Mouse (Mus musculus): ENCODE measurements around the gene Akap5. TPM values are rescaled to one million over a fixed set of nuclear protein-coding genes. Genes with fewer than 3 reads are reported as not detected.

Gene Akap5
- polyA plus RNA-seq, 1 experiment from 2014 or later, result 4.1 TPM

DNA sequence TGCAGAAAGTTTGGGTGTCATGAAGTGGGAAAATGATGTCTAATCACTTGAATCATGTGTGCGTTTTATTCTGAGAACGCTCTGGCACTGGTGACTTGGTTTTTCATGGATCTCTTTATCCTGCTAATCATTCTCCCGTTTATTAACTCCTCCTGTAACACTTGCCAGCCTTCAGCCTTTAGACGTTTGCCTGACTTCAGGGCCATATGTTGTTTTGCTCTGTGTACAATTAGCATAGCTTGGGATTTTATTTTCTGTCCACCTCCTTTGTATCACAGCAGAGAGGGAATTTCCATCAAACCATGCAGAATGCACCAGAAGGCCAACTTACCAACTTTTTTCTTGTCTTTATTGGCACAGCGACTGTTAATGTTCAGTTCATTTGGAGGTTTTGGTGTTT, 26.9 kb upstream of the Akap5 start:
- WGBS, result 88% methylated on average over 5 of the region's 5 CpGs
- H3K9ac ChIP-seq, result no peak overlapping the region
- no peaks in the 10 kb centered on the region for H3K9me3 ChIP-seq
- H3K4me2 ChIP-seq, result no peak overlapping the region
- H3K4me3 ChIP-seq (replicated peaks), result no peak overlapping the region
- no peak for ATAC-seq (ENCODE audit: insufficient read depth, low FRiP score, low read depth)
- no peaks in the 10 kb centered on the region for H3K4me1 ChIP-seq
- peaks cover 19% of the 10 kb centered on the region for H3K36me3 ChIP-seq
- no peak overlapping the region for H3K27ac ChIP-seq
- H3K27me3 ChIP-seq (replicated peaks), result no peaks in the 10 kb centered on the region

DNA sequence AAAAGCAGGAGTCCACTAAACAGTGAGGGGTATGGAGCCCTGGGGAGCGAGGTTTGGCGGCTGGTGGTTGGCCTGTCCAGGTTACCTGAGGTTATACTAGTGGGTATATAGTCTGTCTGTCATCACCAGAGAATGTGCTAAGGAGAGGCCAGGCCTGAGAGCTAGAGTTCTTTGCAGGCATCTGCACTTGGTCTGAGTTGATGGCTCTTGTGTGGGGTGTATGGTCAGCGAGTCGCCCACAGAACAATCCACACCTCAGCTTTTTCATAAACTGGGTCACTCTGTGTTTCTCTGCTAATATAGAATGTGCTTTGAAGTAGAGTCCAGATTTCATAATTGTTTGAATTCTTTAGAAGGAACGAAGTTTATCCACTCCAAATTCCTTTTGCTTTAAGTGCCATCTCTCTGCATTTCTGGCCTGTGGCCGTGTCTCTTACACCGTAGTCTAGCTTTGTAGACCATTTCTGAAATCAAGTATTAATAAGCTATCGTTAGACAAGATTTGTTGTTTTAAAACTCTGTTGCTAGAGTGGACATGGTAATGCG, 25.3 kb upstream of the Akap5 start:
- Histone ChIP-seq H3K36me3 (peaks cover 21% of the 10 kb centered on the region), H3K4me2 (no peak overlapping the region), H3K4me1 (no peaks in the 10 kb centered on the region), H3K27me3 (replicated peaks) (no peaks in the 10 kb centered on the region), H3K27ac (no peak overlapping the region), H3K9me3 (no peaks in the 10 kb centered on the region), H3K4me3 (replicated peaks) (no peak overlapping the region), H3K9ac (no peak overlapping the region)
- WGBS, result 85% methylated on average over 9 of the region's 9 CpGs
- no peak for ATAC-seq (ENCODE audit: insufficient read depth, low FRiP score, low read depth)

DNA sequence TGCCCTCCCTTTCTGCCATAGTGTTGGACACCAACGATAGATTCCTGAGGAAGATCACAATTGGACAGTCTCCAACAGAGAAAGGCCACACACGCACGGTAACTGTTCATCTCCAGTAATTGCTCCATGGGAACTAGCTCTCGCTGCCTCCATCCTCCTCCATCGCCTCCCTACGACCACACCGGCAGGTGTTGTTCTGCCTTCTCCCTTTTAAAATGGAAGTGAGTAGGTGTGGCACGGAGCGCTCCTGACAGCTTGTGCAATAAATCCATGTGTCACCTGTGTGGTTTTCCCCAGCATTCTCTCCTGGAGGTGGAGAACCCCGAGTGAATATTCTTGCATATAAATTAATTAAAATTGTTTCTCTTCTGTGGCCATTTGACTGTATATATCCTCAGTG, 24.3 kb upstream of the Akap5 start:
- no peak for ATAC-seq (ENCODE audit: insufficient read depth, low FRiP score, low read depth)
- H3K4me2 ChIP-seq, result no peak overlapping the region
- H3K36me3 ChIP-seq, result peaks cover 20% of the 10 kb centered on the region
- no peak overlapping the region for H3K4me3 ChIP-seq (replicated peaks)
- WGBS, result 85% methylated on average over 10 of the region's 10 CpGs
- no peak overlapping the region for H3K9ac ChIP-seq
- no peak overlapping the region for H3K27ac ChIP-seq
- no peaks in the 10 kb centered on the region for H3K27me3 ChIP-seq (replicated peaks)
- H3K4me1 ChIP-seq, result no peaks in the 10 kb centered on the region
- H3K9me3 ChIP-seq, result no peaks in the 10 kb centered on the region

DNA sequence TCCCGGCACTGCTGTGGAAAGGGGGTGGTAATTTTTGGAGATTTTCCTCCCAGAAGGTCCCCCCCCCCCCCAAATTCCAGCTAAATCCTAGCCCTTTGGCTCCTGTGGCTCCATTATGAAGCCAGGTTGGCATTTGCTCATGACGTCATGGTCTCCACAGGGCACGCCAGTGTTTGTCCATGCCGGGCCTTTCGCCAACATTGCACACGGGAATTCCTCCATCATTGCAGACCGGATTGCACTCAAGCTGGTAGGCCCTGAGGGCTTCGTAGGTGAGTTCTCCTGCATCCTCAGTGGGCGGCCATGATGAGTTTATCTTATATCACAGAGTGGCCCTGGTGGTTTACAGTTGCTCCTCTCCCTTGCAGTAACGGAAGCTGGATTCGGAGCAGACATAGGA, 21.2 kb upstream of the Akap5 start:
- WGBS, result 87% methylated on average over 11 of the region's 11 CpGs
- Histone ChIP-seq H3K9ac (no peak overlapping the region), H3K27ac (no peak overlapping the region), H3K4me3 (replicated peaks) (no peak overlapping the region), H3K4me1 (no peaks in the 10 kb centered on the region), H3K9me3 (no peaks in the 10 kb centered on the region), H3K27me3 (replicated peaks) (no peaks in the 10 kb centered on the region), H3K4me2 (no peak overlapping the region), H3K36me3 (peaks cover 23% of the 10 kb centered on the region)
- ATAC-seq (ENCODE audit: insufficient read depth, low FRiP score, low read depth), result no peak

DNA sequence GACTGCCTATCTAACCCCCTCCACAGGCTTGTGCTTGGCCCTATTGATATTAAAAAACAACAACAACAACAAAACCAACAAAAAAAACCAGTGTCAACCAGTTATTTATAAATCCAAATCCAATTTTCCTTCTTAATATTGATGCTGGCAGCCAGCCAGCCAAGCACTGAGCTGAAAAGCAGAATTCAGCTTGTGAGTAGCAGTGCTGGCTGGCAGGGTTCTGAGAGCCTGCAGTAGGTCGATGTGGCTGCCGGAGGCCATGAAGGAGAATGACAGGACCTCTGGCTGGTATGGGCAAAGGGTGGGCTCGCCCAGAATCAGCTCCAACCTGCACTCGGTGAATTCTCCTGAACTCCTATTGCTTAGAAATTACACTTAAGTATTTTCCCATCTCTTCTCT, 20.5 kb upstream of the Akap5 start:
- Histone ChIP-seq H3K36me3 (peaks cover 23% of the 10 kb centered on the region), H3K9me3 (no peaks in the 10 kb centered on the region), H3K4me2 (no peak overlapping the region), H3K4me3 (replicated peaks) (no peak overlapping the region), H3K27ac (no peak overlapping the region), H3K4me1 (no peaks in the 10 kb centered on the region), H3K27me3 (replicated peaks) (no peaks in the 10 kb centered on the region), H3K9ac (no peak overlapping the region)
- ATAC-seq (ENCODE audit: insufficient read depth, low FRiP score, low read depth), result no peak
- WGBS, result 66% methylated on average over 4 of the region's 4 CpGs

DNA sequence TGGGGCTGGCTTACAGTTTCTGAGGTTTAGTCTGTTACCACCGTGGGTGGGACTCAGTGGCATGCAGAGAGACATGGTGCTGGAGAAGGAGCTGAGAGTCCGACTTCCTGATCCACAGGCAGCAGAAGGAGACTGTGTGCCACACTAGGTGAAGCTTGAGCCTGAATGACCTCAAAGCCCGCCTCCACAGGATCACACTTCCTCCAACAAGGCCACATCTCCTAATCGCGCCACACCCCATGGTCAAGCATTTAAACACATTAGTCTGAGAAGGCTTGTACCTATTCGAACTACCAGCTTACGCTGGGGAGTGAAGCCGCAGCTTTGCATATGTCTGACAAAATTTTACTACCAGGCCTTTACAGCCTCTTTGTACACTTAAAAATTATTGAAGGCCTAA, 19.6 kb upstream of the Akap5 start:
- no peak for ATAC-seq (ENCODE audit: insufficient read depth, low FRiP score, low read depth)
- Histone ChIP-seq H3K4me2 (no peak overlapping the region), H3K9me3 (no peaks in the 10 kb centered on the region), H3K4me1 (no peaks in the 10 kb centered on the region), H3K4me3 (replicated peaks) (no peak overlapping the region), H3K9ac (no peak overlapping the region), H3K36me3 (peaks cover 29% of the 10 kb centered on the region), H3K27ac (no peak overlapping the region), H3K27me3 (replicated peaks) (no peaks in the 10 kb centered on the region)
- 92% methylated on average over 8 of the region's 8 CpGs for WGBS

DNA sequence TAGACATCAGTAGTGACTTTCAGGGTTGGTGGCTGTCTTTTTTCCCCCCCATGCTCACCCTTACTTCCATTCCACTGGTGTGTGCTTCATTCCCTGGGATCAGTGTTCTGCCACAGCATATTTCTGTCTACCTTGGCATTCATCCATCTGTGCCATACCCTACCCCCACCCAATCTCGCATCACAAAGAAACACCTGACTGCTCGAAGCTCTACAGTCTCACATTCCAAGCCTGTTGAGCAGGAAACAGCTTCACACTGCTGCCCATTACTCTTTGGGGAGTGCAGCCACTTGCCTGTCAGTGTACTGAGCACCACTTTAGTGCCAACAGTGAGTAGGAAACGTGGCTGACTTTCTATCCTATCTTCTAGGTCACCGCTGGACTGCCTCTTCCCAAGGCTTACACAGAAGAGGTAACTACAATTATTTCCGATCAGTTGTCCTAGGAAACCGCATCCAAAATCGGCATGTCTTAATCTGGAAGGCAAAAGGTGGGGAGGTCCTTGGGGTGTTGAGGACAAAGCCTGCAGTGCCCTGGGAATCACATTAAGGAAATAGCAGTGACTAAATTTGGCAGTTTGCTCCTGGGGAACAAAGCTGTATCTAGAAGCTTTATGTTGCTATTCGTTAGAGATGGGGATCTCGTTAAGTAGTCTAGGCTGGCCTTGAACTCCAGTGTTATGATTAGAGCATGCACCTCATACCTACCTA, 17.7 kb upstream of the Akap5 start:
- peaks cover 27% of the 10 kb centered on the region for H3K36me3 ChIP-seq
- H3K9ac ChIP-seq, result no peak overlapping the region
- WGBS, result 80% methylated on average over 9 of the region's 9 CpGs
- no peak for ATAC-seq (ENCODE audit: insufficient read depth, low FRiP score, low read depth)
- H3K4me3 ChIP-seq (replicated peaks), result no peak overlapping the region
- H3K4me2 ChIP-seq, result no peak overlapping the region
- no peaks in the 10 kb centered on the region for H3K9me3 ChIP-seq
- peak overlapping the region; percentile 83; the same call in 1 of the 2 replicates for H3K27ac ChIP-seq
- H3K27me3 ChIP-seq (replicated peaks), result no peaks in the 10 kb centered on the region
- peaks cover 4% of the 10 kb centered on the region; the same call in 1 of the 2 replicates for H3K4me1 ChIP-seq

DNA sequence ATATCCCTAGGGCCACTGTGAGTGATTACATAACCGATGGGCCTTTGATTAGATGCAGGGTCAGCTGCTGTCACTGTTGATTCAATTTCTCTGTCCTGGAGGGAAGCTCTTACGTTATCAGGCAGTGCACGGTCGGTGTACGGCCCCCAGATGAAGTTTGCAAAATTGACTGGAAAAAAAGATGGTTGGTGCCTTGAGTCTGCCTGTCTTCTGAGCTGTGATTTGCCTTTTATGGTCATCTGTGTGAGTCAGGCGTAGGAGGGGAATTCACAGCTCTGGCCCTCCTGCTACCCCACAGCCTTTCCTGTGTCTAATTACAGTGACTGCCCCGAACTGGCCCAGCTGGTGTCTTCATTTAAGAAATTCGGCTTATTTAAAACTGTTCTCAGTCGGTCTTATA, 16.7 kb upstream of the Akap5 start:
- peaks cover 23% of the 10 kb centered on the region for H3K36me3 ChIP-seq
- no peaks in the 10 kb centered on the region for H3K9me3 ChIP-seq
- no peak overlapping the region for H3K4me3 ChIP-seq (replicated peaks)
- peak overlapping the region; percentile 83 for H3K27ac ChIP-seq
- ATAC-seq (ENCODE audit: insufficient read depth, low FRiP score, low read depth), result peak; percentile 56; the same call in 1 of the 2 replicates
- no peak overlapping the region for H3K9ac ChIP-seq
- WGBS, result 30% methylated on average over 9 of the region's 9 CpGs
- H3K4me2 ChIP-seq, result no peak overlapping the region
- H3K4me1 ChIP-seq, result peaks cover 4% of the 10 kb centered on the region; the same call in 1 of the 2 replicates
- H3K27me3 ChIP-seq (replicated peaks), result no peaks in the 10 kb centered on the region

DNA sequence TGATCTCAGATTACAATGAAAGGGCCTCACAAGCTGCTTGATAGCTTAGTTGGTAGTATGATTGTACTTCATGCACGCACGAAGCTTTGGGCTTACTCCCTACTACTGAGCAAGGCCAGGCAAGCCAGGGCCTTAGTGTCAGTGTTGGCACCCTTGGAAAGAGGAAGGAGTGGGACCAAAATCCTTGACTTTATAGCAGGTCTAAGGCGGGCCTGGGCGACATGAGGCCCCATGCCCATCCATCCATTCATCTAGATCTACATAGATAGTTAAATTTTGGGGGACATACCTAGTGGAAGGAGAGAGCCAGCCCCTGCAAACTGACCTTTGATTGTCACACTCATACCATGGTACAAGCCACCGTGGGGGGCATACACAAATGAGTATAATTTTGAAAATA, 16.3 kb upstream of the Akap5 start:
- Histone ChIP-seq H3K9ac (no peak overlapping the region), H3K4me2 (no peak overlapping the region), H3K36me3 (peaks cover 21% of the 10 kb centered on the region; the same call in 1 of the 2 replicates), H3K9me3 (no peaks in the 10 kb centered on the region), H3K4me1 (peaks cover 4% of the 10 kb centered on the region; the same call in 1 of the 2 replicates), H3K27ac (peak overlapping the region; percentile 83; the same call in 1 of the 2 replicates), H3K27me3 (replicated peaks) (no peaks in the 10 kb centered on the region), H3K4me3 (replicated peaks) (no peak overlapping the region)
- no peak for ATAC-seq (ENCODE audit: insufficient read depth, low FRiP score, low read depth)
- WGBS, result 82% methylated on average over 5 of the region's 5 CpGs

DNA sequence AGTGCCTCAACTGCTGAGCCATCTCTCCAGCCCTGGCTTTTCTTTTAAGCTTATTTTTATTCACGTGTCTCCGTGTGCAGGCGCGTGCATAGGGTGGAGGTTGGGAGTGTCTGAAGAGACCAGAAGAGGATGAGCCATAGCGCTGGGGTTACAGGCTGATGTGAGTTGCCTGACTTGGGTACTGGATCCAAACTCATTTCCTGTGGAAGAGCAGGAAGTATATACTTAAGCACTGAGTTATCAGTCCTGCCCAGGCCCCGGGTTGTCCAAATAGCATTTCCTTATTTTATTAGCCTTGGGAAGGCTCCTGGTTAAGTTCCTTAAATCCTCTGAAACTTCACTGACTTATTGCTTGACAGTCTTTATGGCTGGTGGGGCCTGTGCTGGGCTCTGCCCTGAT, 14.7 kb upstream of the Akap5 start:
- H3K9me3 ChIP-seq, result no peaks in the 10 kb centered on the region
- no peaks in the 10 kb centered on the region for H3K27me3 ChIP-seq (replicated peaks)
- no peak overlapping the region for H3K4me3 ChIP-seq (replicated peaks)
- ATAC-seq (ENCODE audit: insufficient read depth, low FRiP score, low read depth), result no peak
- peaks cover 24% of the 10 kb centered on the region; the same call in 1 of the 2 replicates for H3K36me3 ChIP-seq
- no peak overlapping the region for H3K9ac ChIP-seq
- 0 out of 2 replicates have a peak overlapping the region, but pooled peaks have one; percentile 0 for H3K27ac ChIP-seq
- H3K4me1 ChIP-seq, result peaks cover 4% of the 10 kb centered on the region; the same call in 1 of the 2 replicates
- H3K4me2 ChIP-seq, result no peak overlapping the region
- 70% methylated on average over 6 of the region's 6 CpGs for WGBS

DNA sequence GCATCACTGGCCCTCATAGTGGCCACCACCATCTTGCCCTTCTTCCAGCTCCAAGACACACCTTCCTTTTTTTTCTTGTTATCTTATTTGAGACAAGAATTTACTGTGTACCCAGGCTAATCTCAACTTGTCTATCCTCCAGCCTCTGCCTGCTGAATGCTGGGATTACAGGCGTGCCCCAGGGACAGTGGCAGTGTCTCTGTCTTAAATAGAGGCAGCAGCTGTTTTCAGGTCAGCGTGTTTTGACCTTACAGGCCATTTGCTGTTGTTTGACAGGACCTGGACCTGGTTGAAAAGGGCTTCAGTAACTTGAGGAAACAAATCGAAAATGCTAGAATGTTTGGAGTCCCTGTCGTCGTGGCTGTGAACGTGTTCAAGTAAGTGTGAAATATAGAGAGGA, 14.1 kb upstream of the Akap5 start:
- peaks cover 26% of the 10 kb centered on the region; the same call in 1 of the 2 replicates for H3K36me3 ChIP-seq
- no peak overlapping the region for H3K9ac ChIP-seq
- H3K27me3 ChIP-seq (replicated peaks), result no peaks in the 10 kb centered on the region
- 65% methylated on average over 6 of the region's 6 CpGs for WGBS
- no peak overlapping the region for H3K4me3 ChIP-seq (replicated peaks)
- no peaks in the 10 kb centered on the region for H3K9me3 ChIP-seq
- ATAC-seq (ENCODE audit: insufficient read depth, low FRiP score, low read depth), result no peak
- H3K27ac ChIP-seq, result no peak overlapping the region; the same call in 1 of the 2 replicates
- H3K4me1 ChIP-seq, result peaks cover 4% of the 10 kb centered on the region; the same call in 1 of the 2 replicates
- H3K4me2 ChIP-seq, result no peak overlapping the region

DNA sequence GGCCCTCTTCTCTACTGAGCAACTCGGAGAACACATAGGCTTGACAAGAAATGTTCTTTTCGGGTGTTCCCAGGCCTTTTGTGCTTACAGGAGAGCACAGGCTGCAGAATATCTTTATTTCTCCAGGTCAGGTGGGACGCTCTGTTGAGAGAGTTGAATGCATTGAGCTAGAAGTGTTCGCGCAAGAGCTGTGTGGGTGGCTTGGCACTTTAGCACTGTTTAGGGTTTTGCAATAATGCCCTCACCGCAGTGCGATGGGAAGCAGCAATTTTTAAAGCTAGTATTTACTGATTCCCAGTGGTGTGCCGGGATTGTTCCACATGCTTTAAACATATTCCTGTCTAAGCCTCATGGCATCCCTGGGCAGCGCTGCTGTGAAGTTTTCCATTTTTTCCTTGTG, 13.5 kb upstream of the Akap5 start:
- Histone ChIP-seq H3K4me3 (replicated peaks) (no peak overlapping the region), H3K27ac (peak overlapping the region; percentile 16; the same call in 1 of the 2 replicates), H3K9ac (no peak overlapping the region), H3K4me1 (peaks cover 4% of the 10 kb centered on the region; the same call in 1 of the 2 replicates), H3K9me3 (no peaks in the 10 kb centered on the region), H3K4me2 (no peak overlapping the region), H3K36me3 (peaks cover 23% of the 10 kb centered on the region; the same call in 1 of the 2 replicates), H3K27me3 (replicated peaks) (no peaks in the 10 kb centered on the region)
- 81% methylated on average over 9 of the region's 9 CpGs for WGBS
- no peak for ATAC-seq (ENCODE audit: insufficient read depth, low FRiP score, low read depth)

All from stomach, embryonic 15.5 days (tissue).